Mouse (Mus musculus) fibroblast of lung, adult 2 months (primary cell): ENCODE measurements at regions not wholly inside any gene's neighbourhood (a gene's known extent, or its start where the extent isn't known, plus 50 kb on each side); places are given as distances from the start of the nearest gene placed in this dataset.

Experiments
- DNase-seq: peaks from one replicate; pipeline ENCODE4 v3.0.0-alpha.2; 2011; ENCODE audit warnings: low read depth

DNA sequence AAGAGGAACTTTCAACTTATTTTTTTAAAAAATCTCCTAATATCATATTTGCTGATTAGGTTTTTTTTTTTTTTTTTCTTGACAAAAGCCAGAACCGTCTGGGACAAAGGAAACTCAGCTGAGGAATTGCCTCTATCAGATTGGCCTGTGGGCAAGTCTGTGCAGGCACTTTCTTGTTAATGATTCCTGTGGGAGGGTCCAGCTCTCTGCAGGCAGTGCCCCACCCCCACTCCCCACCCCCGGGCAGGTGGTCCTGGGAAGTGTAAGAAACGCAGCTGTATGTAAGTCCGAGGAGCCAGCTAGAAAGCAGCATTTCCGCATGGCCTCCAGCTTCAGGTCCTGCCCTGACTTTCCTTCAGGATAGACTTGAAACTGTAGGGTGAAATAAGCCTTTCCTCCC, 377.7 kb downstream of the Sox2 start:
- no peak for DNase-seq

DNA sequence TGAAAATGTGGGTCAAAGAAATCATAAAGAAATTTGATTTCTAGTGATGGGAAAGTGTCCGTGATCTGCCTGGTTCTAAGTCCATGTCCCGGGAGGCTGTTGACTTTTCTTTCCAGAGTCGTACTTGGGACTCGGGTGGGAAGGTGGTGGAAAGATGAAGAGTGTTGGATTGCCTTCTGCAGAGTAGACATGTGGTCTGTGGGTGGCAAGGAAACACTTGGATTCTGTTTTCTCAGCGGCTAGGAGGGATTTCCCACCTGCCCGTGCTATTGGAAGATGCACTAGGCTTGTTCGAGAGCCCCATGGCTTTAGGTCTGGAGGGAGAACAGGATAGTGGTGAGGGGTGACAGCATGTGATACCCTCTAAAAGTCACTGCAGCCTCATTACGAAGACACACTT, 379.7 kb downstream of the Sox2 start:
- no peak for DNase-seq

DNA sequence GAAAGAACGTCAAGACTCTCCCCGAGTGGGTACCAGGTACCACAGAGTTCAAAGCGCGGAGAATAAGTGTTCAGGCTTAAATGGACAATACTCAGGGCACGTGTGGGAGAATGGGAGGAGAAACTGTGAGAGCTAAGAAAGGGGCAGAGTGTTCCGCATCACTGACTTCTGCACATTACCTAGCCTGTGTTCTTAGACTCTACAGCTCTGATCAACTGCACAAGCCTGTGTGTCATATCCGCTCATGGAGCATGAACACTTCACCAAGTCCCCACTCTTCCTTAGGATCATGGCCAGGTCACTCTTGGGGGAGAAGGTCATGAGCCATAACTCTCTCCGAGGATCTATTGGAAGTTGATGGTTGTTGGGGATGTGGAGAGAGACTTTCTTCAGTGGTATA, 383.4 kb downstream of the Sox2 start:
- no peak for DNase-seq

- no peak for DNase-seq
These were observed 385.0 kb downstream of the Sox2 start for GRCm38 (mm10) chr3:35035234-35035633.

GRCm38 (mm10) chr3:35043705-35044104, 393.5 kb downstream of the Sox2 start:
- no peak for DNase-seq

GRCm38 (mm10) chr3:35059438-35059837, 409.2 kb downstream of the Sox2 start:
- DNase-seq: no peak

DNA sequence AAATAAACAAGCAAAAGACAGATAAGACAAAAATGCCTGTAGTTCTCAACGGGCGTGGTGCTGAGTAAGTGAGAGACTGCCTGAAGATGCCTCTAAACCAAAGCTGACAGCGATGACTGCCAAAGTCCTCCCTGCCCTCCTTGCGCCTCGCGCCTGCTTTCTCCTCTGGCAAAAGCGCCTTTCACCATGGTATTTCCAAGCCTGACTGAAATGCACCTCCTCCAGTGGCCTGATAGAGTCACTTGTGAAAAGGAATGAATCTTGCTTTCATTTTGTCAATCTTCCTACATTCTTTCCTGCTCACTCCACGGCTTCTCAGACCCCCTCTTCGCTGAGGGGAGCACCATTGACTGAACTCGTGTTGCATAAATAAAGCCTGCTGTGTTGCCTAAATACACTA, 409.8 kb downstream of the Sox2 start:
- no peak for DNase-seq

DNA sequence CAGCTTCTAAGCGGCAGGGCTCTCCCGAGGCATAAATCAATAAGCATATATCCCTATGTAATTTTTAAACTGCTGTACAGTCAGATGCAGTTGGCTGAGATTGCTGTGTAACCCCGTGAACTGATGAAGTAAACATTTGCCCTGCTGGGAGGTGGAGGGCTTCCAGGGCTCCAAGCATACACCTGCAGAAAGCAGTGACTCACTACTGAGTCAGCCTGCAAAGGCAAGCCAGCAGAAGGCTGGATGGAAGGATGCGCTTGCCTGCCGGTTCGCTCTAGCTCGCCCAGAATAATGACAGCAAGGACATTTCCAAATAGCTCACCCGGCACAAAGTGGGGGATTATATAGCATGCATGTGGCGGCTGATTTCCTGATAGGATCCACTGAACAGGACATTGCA, 416.6 kb downstream of the Sox2 start:
- DNase-seq: no peak

DNA sequence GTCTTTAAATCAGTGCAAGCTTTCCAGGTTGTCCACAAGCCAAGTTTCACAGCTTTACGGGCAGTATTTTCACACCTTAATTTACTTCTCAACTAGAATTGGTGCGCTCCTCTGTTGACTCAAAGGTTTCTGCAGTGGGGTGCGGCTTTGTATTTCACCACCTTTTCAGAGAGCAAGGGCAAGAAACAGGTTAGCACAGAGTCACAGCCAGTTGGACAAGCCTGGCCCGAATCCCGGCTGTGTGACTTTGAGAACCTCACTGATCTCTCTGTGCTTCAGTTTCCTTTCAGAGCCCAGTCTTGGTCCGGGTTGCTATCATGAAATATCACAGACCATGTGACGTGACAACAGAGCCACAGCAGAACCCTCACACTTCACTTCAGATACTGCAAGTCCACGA, 418.4 kb downstream of the Sox2 start:
- no peak for DNase-seq

GRCm38 (mm10) chr3:35071046-35071445, 420.8 kb downstream of the Sox2 start:
- DNase-seq: no peak

DNA sequence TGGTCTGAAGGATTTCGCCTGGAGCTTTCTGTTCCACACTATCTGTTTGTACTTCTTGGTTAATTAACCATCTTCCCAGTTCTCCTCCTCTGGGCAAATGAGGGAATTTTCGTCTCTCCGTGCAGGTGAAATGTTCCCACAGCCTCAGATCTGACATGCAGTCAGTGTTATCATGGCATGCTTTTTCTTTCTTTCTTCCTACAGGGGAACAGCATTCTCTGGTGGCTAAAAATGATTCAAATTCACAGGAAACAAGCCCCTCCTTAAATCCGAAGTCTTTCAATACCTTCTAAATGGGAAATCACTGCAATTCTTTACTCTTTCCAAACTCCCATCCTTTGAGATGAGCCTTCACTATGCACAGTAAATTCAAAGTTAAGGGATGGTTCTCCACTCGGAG, 429.7 kb downstream of the Sox2 start:
- no peak for DNase-seq

- DNase-seq: no peak
These were observed 434.1 kb downstream of the Sox2 start for GRCm38 (mm10) chr3:35084091-35084867.

GRCm38 (mm10) chr3:35088241-35089080, 438.3 kb downstream of the Sox2 start:
- no peak for DNase-seq

DNA sequence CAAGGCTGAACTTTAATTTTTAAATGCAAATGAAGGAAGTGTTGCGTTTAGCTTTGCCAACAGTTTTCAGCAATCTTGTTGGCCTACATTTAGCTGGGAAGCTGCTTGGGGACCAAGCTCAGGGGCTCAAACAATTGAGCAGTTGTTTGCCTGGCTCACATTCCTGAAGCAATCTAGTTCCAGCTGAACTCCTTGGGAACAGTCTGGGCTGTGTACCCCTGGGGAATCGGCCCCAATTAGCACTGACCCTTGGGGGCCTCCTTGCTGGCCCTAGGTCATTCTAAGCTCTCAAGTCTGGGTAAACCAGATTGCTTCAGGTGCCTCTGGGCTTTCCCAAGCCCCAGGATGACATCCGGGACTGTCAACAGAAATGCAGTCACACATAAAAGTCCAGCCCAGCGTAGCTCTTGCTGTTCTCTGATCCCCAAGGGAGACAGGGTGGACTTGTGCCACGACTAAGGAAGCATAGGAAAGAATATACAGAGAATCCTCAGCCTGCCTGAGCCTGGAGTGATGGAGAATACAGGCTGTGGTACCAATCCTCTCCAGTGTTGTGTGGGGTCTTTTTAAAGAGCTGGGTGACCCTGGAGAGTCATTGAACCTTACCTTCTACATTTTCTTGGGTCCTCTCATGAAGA, 440.4 kb downstream of the Sox2 start:
- DNase-seq: no peak

GRCm38 (mm10) chr3:35093001-35093400, 442.8 kb downstream of the Sox2 start:
- DNase-seq: no peak

DNA sequence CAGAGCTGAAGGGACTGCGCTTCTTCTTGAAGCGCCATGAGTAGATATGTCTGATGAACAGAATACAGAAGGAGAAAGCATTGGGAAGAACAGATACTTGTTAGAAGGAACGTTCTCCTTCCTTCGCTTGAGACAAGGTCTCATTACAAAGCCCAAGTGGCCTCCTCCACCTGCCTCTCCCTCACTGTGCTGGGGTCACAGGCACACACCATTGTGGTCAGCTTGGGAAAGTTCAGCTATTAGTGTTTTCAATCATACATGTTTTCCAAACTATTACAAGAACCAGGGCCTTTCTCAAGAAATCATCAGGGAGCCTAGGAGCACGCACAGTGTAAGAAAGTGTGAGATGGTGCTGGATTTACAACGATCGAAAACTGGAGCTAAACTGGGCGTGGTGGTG, 445.0 kb downstream of the Sox2 start:
- no peak for DNase-seq

DNA sequence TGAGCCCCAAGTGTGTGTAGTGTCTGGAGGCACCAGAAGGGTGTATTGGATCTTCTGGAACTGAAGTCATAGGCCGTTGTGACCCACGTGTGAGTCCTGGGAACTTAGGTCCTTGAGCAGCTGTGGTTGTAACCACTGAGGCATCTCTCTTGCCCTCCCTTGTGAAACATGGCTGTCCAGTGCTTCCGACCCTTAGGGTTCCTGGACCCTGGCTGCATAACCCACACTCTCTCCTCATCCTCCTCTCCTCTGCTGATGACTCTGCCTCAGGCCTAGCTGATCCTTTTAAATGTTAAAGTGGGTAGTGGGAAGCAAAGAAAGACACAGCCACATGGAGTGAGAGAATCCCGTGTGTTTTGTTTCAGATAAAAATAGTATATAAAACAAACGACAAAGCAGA, 446.2 kb downstream of the Sox2 start:
- DNase-seq: no peak

DNA sequence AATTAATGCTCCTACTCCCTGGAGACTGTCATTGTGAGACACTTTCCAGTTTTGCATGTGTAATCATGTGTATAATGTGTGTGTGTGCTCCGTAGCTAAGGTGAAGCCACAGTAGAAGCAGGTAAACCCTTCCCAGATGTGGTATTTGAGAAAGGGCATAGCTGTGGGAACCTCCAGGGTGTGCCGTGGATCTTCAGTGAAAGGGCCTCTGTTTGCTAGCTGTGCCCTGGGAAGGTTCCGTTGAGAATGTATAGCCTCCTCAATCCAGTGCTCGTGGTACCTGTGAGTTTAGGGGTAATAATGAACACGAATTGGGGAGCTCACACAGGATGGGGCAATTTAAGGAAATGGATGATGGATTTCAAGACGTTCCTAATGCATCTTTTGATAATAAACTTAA, 447.6 kb downstream of the Sox2 start:
- DNase-seq: no peak

DNA sequence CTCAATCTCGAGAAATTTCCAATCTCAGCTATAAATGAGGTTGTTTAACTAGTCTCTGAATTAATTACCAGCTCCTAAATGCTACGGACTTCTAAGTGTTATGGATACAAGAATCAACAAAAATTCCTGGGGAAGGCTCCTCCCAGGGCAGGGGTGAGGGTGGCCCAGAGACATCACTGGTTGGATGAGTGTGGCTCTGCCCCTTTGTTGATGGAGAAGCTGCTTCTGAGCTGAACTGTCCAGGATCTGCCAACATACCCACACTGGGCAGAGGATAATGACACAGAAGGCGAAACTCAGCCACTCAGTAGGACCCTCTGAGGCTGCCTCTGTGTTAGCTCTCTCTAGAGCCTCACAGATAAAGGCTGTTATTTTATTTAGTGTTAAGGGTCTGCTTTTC, 449.0 kb downstream of the Sox2 start:
- no peak for DNase-seq

DNA sequence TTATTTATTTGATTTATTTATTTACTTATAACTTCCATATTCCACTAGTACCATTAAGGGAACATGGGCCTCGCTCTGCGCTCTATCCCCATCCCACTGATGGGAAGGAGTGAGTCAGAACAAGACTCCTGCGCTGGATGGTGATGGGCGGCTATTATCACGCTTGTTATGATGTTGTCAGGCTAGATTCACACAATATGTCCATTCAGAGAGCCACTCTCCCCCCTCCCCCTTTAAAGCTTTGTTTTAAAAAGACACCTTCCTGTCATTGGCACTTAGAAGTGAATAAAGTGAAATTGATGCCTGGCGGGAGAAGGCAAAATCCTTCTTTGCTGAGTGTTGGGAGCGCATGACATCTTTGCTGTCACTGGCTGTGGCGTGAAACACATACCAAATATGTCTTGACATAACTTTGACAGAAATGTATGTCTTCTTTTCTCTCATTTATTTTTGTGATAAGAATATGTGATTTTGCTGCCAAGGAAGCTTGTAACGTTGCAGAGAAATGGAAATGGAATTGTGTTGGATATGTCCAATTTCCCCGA, 449.7 kb downstream of the Sox2 start:
- no peak for DNase-seq

DNA sequence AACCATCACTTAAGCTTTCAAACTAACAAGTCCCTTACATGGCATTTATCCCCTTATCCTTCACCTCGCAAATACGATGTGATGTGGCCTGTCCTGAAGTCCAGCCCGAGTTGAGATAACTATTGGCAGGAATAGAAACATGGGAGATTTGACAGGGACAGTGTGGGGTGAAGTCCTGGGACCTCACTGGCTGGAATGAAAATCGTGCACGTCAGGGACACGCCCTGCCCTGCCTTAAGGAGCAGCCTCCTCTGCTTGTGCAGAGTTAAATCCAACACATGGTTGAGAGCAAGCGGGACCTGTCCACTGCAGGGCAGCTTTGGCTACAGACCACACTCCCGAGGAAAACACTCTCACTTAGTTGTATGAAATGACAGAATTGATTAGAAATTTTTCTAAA, 451.1 kb downstream of the Sox2 start:
- no peak for DNase-seq

DNA sequence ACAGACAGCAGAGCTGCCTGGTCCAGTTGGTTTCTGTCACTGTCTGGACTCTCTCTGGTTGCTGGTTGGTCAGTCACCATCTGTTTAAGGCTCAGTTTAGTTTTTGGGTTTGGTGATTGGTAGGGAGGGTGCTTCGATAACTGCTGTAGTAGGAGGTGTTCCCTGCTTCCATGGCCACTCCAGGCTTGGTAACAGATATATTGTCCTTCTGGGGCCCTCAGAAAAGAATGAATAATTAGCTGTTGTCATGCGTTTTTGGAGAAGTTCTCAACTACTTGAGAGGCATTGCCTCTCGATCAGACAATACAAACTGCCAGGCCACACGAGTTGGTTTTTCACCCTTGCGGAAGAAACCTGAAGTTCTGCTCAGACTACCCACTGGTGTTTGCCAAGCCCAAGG, 451.7 kb downstream of the Sox2 start:
- no peak for DNase-seq
